Comparison of ENCODE assay signal across 23 mouse cellular contexts in genomic region chr10:70842176-70842838, GRCm38 (mm10).
"Had no signal": no experiment of that assay in that cellular context is flagged by ENCODE, and none has a peak within 500 bp of the region (broad histone marks: within the 10 kb centered on the region; RNA-seq: fewer than 3 reads in every experiment).

No protein-coding gene starts in this region.

- H3K4me1 ChIP-seq: hindbrain, embryonic 13.5 days; hindbrain, embryonic 15.5 days; kidney, embryonic 15.5 days; limb, embryonic 10.5 days; limb, embryonic 12.5 days; liver, embryonic 13.5 days had no signal

- DNase-seq: gastrocnemius, adult 2 months; gastrocnemius, postnatal 10 days; gastrocnemius, postnatal 25 days; heart, adult 18-20 months; heart, postnatal 10 days; heart, postnatal 36 days; kidney, adult 11 months; kidney, adult 2 months; kidney, adult 9 months; kidney, postnatal 14 days; kidney, postnatal 36 days; layer of hippocampus, adult 9-11 months; layer of hippocampus, postnatal 36 days; liver; liver, embryonic 13.5 days had no signal

- H3K9me3 ChIP-seq: kidney, embryonic 15.5 days; limb, embryonic 10.5 days had no signal

- H3K4me3 ChIP-seq: gastrocnemius, adult 2 months; hindbrain, embryonic 13.5 days; hindbrain, embryonic 15.5 days; kidney, embryonic 15.5 days; left cerebral cortex, adult 2 months; limb, embryonic 10.5 days; limb, embryonic 12.5 days; liver, embryonic 13.5 days had no signal

- H3K36me3 ChIP-seq: hindbrain, embryonic 13.5 days; hindbrain, embryonic 15.5 days; kidney, embryonic 15.5 days; limb, embryonic 10.5 days; limb, embryonic 12.5 days; liver, embryonic 13.5 days had no signal

- H3K27me3 ChIP-seq: hindbrain, embryonic 13.5 days; hindbrain, embryonic 15.5 days; kidney, embryonic 15.5 days; limb, embryonic 12.5 days; liver, embryonic 13.5 days had no signal

- H3K9ac ChIP-seq: hindbrain, embryonic 13.5 days; hindbrain, embryonic 15.5 days; kidney, embryonic 15.5 days; limb, embryonic 12.5 days; liver, embryonic 13.5 days had no signal

- H3K27ac ChIP-seq: gastrocnemius, adult 2 months; hindbrain, embryonic 13.5 days; hindbrain, embryonic 15.5 days; hindbrain, postnatal 0 days; kidney, embryonic 15.5 days; kidney, postnatal 0 days; left cerebral cortex, adult 2 months; limb, embryonic 10.5 days; limb, embryonic 12.5 days; liver, embryonic 13.5 days had no signal
